Mouse (Mus musculus) megakaryocyte, embryonic 14.5 days (primary cell): Measurements from ENCODE around the gene Dcakd.

ENCODE experiments used
- FLI1 ChIP-seq: IDR thresholded peaks from 2 replicates; pipeline ENCODE4 v1.6.1; 2012; ENCODE audit warnings: low read length, inconsistent platforms, mixed read lengths
- GATA1 ChIP-seq: IDR thresholded peaks from 3 replicates; pipeline ENCODE4 v1.6.1; 2012; ENCODE audit warnings: mixed read lengths, low read length, inconsistent platforms, borderline replicate concordance

DNA sequence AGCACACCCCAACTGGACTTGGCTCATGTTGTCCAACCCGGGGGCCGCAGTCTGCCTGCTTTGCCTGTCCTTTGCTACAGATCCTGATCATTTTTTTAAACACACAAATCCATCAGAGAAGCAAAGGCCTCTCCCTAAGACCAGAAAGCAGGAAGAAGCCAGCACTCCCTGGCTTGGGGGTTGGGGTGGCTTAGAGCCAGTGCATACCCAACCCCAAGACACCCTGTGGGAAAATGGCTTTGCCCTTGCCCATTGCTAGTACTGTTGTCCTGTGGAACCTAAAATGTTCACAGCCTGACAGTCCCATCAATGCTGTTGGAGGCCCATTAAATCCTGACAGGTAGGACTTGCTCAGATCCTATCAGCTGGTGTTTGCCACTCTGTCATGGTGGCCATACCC is 41.6 kb upstream of the Dcakd start:
- TF ChIP-seq FLI1 = no peak
- TF ChIP-seq GATA1 = no peak
